Mouse (Mus musculus) kidney, adult 2 months (tissue): Measurements from ENCODE around the gene Anxa6. TPM values are rescaled to one million over a fixed set of nuclear protein-coding genes. Genes with fewer than 3 reads are reported as not detected.

Experiments used
- DNase-seq: peaks from one replicate; pipeline ENCODE4 v3.0.0; 2021
- H3K27ac ChIP-seq: fragments of 200-500 bp; 2 replicates; pipeline ENCODE4 v1.5.1; 2012; ENCODE audit warnings: low read depth, low read length, control low read depth, inconsistent platforms; ENCODE audit not compliant: insufficient read depth
- H3K27me3 ChIP-seq: fragments of 200-500 bp; replicated peaks from 2 replicates; pipeline ENCODE4 v1.6.1; 2012; ENCODE audit warnings: mild to moderate bottlenecking, moderate library complexity, low read length, inconsistent platforms; ENCODE audit not compliant: control insufficient read depth, insufficient read depth
- H3K36me3 ChIP-seq: fragments of 200-500 bp; 2 replicates; pipeline ENCODE4 v1.6.1; 2012; ENCODE audit warnings: mild to moderate bottlenecking, moderate library complexity, low read length, inconsistent platforms; ENCODE audit not compliant: control insufficient read depth, insufficient read depth
- H3K4me1 ChIP-seq: fragments of 200-500 bp; 2 replicates; pipeline ENCODE4 v1.6.1; 2011; ENCODE audit warnings: low read length; ENCODE audit not compliant: control insufficient read depth, insufficient read depth
- H3K4me3 ChIP-seq: fragments of 200-500 bp; 2 replicates; pipeline ENCODE4 v1.5.1; 2011; ENCODE audit warnings: mild to moderate bottlenecking, low read depth, low read length, control low read depth; ENCODE audit not compliant: insufficient read depth
- CTCF ChIP-seq: fragments of 200-500 bp; conservative IDR thresholded peaks from 2 replicates; pipeline ENCODE4 v1.5.1; 2011; ENCODE audit warnings: low read depth, mild to moderate bottlenecking, control low read depth, low read length, moderate library complexity, mixed read lengths; ENCODE audit not compliant: insufficient read depth, insufficient read length
- POLR2A ChIP-seq: fragments of 200-500 bp; IDR thresholded peaks from one replicate; pipeline ENCODE4 v1.6.1; 2011; ENCODE audit warnings: low read depth, low read length, control low read depth
- WGBS: fragments of 180-500 bp; shearing (Covaris S2); methylation state at CpG from one replicate; pipeline ENCODE4 v1.1.7; 2018; 5-methylcytosine and 5-hydroxymethylcytosine counted together
- polyA plus RNA-seq: library from polyadenylated mRNA; depleted of rRNA; stranded (reverse); fragments of >200 nt; gene quantifications from 2 replicates; pipeline ENCODE4 v1.2.3, GENCODE M21; 2012

The Anxa6 gene
- polyA plus RNA-seq, 1 experiment: 87.9 TPM

GRCm38 (mm10) chr11:54953993-54954446, 79.2 kb downstream of the Anxa6 start:
- Histone ChIP-seq H3K27ac (no peak overlapping the region), H3K27me3 (no peaks in the 10 kb centered on the region), H3K4me1 (peaks cover 7% of the 10 kb centered on the region; the same call in 1 of the 2 replicates), H3K36me3 (no peaks in the 10 kb centered on the region), H3K4me3 (no peak overlapping the region)
- 49% methylated on average over 9 of the region's 9 CpGs for WGBS
- TF ChIP-seq CTCF: no peak
- no peak for TF ChIP-seq POLR2A
- DNase-seq: peak; percentile 17

- no peak overlapping the region for H3K27ac ChIP-seq
- no peak for DNase-seq
- H3K4me3 ChIP-seq: no peak overlapping the region
- peaks cover 7% of the 10 kb centered on the region; the same call in 1 of the 2 replicates for H3K4me1 ChIP-seq
- no peak for TF ChIP-seq CTCF
- no peaks in the 10 kb centered on the region for H3K36me3 ChIP-seq
- 47% methylated on average over 6 of the region's 6 CpGs for WGBS
- no peaks in the 10 kb centered on the region for H3K27me3 ChIP-seq
Measured at GRCm38 (mm10) chr11:54952651-54953050, 80.6 kb downstream of the Anxa6 start.

GRCm38 (mm10) chr11:54950684-54951083, 82.6 kb downstream of the Anxa6 start:
- peaks cover 7% of the 10 kb centered on the region; the same call in 1 of the 2 replicates for H3K4me1 ChIP-seq
- no peaks in the 10 kb centered on the region for H3K36me3 ChIP-seq
- DNase-seq: no peak
- 79% methylated on average over 6 of the region's 6 CpGs for WGBS
- TF ChIP-seq CTCF (no peak), POLR2A (no peak)
- no peak overlapping the region for H3K4me3 ChIP-seq
- no peak overlapping the region for H3K27ac ChIP-seq
- no peaks in the 10 kb centered on the region for H3K27me3 ChIP-seq

- DNase-seq: no peak
- H3K36me3 ChIP-seq: no peaks in the 10 kb centered on the region
- TF ChIP-seq CTCF (no peak), POLR2A (no peak)
- no peaks in the 10 kb centered on the region for H3K27me3 ChIP-seq
- no peak overlapping the region for H3K4me3 ChIP-seq
- WGBS: 35% methylated on average over 1 of the region's 1 CpGs
- peaks cover 7% of the 10 kb centered on the region; the same call in 1 of the 2 replicates for H3K4me1 ChIP-seq
- H3K27ac ChIP-seq: no peak overlapping the region
Measured at GRCm38 (mm10) chr11:54949717-54950116, 83.5 kb downstream of the Anxa6 start.

GRCm38 (mm10) chr11:54944702-54945101, 88.5 kb downstream of the Anxa6 start:
- TF ChIP-seq POLR2A (no peak), CTCF (no peak)
- no peak for DNase-seq
- no peaks in the 10 kb centered on the region for H3K36me3 ChIP-seq
- no peak overlapping the region for H3K4me3 ChIP-seq
- WGBS: 49% methylated on average over 3 of the region's 3 CpGs
- H3K27ac ChIP-seq: no peak overlapping the region
- H3K27me3 ChIP-seq: no peaks in the 10 kb centered on the region
- H3K4me1 ChIP-seq: no peaks in the 10 kb centered on the region

- no peak for TF ChIP-seq CTCF
- no peak for TF ChIP-seq POLR2A
- H3K36me3 ChIP-seq: no peaks in the 10 kb centered on the region
- H3K27me3 ChIP-seq: no peaks in the 10 kb centered on the region
- H3K4me3 ChIP-seq: no peak overlapping the region
- no peaks in the 10 kb centered on the region for H3K4me1 ChIP-seq
- no peak for DNase-seq
- WGBS: 69% methylated on average over 7 of the region's 7 CpGs
- no peak overlapping the region for H3K27ac ChIP-seq
Measured at GRCm38 (mm10) chr11:54940056-54940455, 93.2 kb downstream of the Anxa6 start.

- Histone ChIP-seq H3K36me3 (no peaks in the 10 kb centered on the region), H3K27ac (no peak overlapping the region), H3K27me3 (no peaks in the 10 kb centered on the region), H3K4me1 (no peaks in the 10 kb centered on the region), H3K4me3 (no peak overlapping the region)
- 93% methylated on average over 8 of the region's 8 CpGs for WGBS
- TF ChIP-seq POLR2A (no peak), CTCF (no peak)
- DNase-seq: no peak
Measured at GRCm38 (mm10) chr11:54939501-54939900, 93.7 kb downstream of the Anxa6 start.

- 63% methylated on average over 3 of the region's 3 CpGs for WGBS
- TF ChIP-seq POLR2A (no peak), CTCF (no peak)
- no peak overlapping the region for H3K4me3 ChIP-seq
- H3K27me3 ChIP-seq: no peaks in the 10 kb centered on the region
- no peak overlapping the region for H3K27ac ChIP-seq
- no peaks in the 10 kb centered on the region for H3K36me3 ChIP-seq
- H3K4me1 ChIP-seq: no peaks in the 10 kb centered on the region
- no peak for DNase-seq
Measured at GRCm38 (mm10) chr11:54936771-54937140, 96.5 kb downstream of the Anxa6 start.
